Mouse (Mus musculus): Measurements from ENCODE around the gene Procr. TPM values are rescaled to one million over a fixed set of nuclear protein-coding genes. Genes with fewer than 3 reads are reported as not detected.

Gene Procr
- total RNA-seq, 2 experiments from 2014 or later = not detected

DNA sequence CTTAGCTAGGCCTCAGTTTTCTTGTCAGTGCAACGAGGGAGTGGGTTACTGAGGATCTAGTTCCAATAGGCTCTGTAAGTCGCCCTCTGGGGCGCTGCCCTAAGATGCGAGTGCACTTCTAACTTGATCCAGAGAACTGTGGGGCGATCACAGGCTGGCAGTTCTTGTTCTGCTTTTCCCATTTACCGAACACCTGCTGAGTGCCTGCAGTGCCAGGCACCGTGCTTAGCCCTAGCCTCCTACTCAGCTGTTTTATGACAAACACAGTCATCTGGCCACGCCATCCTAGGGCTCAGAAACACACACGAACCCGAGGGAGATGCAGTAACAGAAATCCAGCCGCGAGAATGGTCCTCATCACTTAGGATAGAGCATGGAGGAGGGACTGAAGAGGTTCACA, 42.0 kb downstream of the Procr start:
- no peak for ATAC-seq (replicated peaks; ENCODE audit: low FRiP score, low TSS enrichment, poor library complexity, severe bottlenecking)

DNA sequence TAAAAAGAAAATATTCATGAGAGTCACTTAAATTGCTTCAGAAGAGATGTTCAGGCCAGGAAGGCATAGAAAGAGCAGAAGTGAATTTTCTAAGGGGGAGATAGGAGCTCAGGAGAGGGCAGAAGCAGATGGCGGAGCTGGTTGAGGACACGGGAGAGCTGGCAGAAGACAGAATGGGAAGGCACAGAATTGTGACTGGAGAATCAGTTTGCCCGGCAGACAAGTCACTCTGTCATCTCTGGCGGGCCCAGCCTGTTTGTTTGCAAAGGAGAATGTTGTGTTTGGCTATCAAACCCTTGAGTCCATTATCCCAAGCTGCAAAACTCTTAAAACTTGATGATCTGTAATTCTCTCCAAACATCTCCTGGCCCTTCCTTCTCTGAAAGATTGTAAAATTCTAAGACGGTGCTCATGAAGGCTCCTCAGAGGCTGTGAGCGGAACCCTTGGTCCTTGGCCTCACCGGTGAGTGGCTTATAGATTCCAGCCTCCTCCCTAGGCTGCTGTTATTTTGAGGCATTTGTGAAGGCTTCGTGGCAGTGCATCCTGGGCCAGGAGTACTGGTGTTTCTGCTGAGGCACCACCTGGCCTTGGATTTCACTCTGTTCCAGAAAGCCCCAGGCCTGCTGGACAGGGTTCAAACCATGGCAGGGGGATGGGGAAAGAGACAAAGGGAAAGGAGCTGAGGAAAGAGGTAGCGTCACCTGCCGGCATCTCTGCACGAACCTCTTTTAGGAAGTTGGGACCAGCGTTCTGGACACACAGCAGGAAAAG, 43.9 kb downstream of the Procr start:
- ATAC-seq (replicated peaks; ENCODE audit: low FRiP score, low TSS enrichment, poor library complexity, severe bottlenecking) = no peak

DNA sequence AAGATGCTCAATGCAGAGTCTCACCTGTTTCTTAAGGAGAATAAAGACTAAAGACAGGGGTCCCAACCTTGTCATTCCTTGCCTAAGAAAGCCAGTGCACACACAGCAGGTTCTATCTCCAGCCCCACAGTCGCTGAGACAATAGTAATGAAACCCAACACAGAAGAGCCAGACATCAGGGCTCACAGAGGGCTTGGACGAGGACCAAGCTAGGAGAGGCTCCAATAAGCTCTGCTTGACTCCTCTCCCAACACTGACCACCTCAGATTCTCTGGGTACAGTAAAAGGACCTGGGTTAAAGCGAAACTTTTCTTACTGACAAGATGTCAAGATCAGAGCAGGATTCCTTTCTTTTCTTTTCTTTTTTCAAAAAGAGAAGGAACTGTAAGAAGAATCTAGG, 47.7 kb downstream of the Procr start:
- no peak for ATAC-seq (replicated peaks; ENCODE audit: low FRiP score, low TSS enrichment, poor library complexity, severe bottlenecking)

DNA sequence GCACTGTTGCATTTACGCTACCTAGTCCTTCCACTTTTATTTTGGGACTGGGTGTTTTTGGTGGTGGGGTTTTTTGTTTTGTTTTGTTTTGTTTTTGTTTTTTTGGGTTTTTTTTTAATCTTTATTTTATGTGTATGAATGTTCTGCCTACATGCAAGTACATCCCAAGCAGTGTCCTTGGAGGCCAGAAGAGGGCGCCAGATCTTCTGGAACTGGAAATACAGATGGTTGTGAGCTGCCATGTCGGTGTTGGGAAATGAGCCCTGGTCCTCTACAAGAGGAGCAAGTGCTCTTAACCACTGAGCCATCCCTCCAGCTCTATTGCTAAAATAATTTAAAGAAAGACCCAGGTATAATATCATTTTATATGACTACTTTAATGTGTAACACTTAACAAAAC, 51.8 kb downstream of the Procr start:
- no peak for ATAC-seq (replicated peaks; ENCODE audit: low FRiP score, low TSS enrichment, poor library complexity, severe bottlenecking)

DNA sequence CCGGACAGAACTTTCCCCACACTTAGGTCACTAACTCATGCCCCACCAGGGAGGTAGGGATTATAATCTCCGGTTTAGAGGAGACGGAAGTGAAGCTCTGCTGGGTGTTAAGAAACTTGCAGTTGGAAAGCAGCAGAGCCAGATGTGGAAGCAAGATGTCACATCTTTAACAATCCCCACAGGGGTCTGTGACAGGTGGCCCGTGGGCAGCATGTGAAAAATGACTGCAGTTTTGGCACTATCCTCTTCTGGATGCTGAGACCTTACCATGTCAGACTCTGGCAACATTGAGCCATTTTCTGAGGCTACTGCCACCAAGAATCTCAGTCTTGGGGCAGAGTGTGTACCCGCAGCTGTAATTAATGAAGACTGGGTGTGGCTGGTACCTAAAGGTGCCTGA, 53.1 kb downstream of the Procr start:
- ATAC-seq (replicated peaks; ENCODE audit: low FRiP score, low TSS enrichment, poor library complexity, severe bottlenecking) = no peak

Other genes starting within 250 kb of the Procr start
- 33.7 and 36.7 TPM in 2 replicates for gene Acss2, start 233.2 kb upstream of the Procr start, total RNA-seq (2014; fragmentation: Nextera tagmentation)
- gene Acss2, start 233.2 kb upstream of the Procr start, total RNA-seq (2017) = 27.4 and 37.7 TPM in 2 replicates
- gene Ggt7, start 232.9 kb upstream of the Procr start, total RNA-seq (2014; fragmentation: Nextera tagmentation) = not detected in 2 replicates
- not detected in 2 replicates for gene Ggt7, start 232.9 kb upstream of the Procr start, total RNA-seq (2017)
- 20.2 and 27.0 TPM in 2 replicates for gene Gss, start 158.3 kb upstream of the Procr start, total RNA-seq (2014; fragmentation: Nextera tagmentation)
- gene Gss, start 158.3 kb upstream of the Procr start, total RNA-seq (2017) = 18.9 and 23.2 TPM in 2 replicates
- gene Myh7b, start 139.9 kb upstream of the Procr start, total RNA-seq (2014; fragmentation: Nextera tagmentation) = not detected in 2 replicates
- not detected in 2 replicates for gene Myh7b, start 139.9 kb upstream of the Procr start, total RNA-seq (2017)
- gene Trpc4ap, start 58.7 kb upstream of the Procr start, total RNA-seq (2014; fragmentation: Nextera tagmentation) = 86.6 and 122 TPM in 2 replicates
- gene Trpc4ap, start 58.7 kb upstream of the Procr start, total RNA-seq (2017) = 45.2 and 61.0 TPM in 2 replicates
- 15.9 and 23.0 TPM in 2 replicates for gene Edem2, start 21.6 kb upstream of the Procr start, total RNA-seq (2014; fragmentation: Nextera tagmentation)
- gene Edem2, start 21.6 kb upstream of the Procr start, total RNA-seq (2017) = 10.1 and 14.7 TPM in 2 replicates
- not detected in 2 replicates for gene Gm17581, start 15.3 kb upstream of the Procr start, total RNA-seq (2014; fragmentation: Nextera tagmentation)
- not detected in 2 replicates for gene Gm17581, start 15.3 kb upstream of the Procr start, total RNA-seq (2017)
- gene Mmp24, start 24.2 kb downstream of the Procr start, total RNA-seq (2014; fragmentation: Nextera tagmentation) = not detected in 2 replicates
- 0.05 TPM in 1 of 2 replicates, not detected in the other for gene Mmp24, start 24.2 kb downstream of the Procr start, total RNA-seq (2017)
- 9.0 and 9.9 TPM in 2 replicates for gene BC029722, start 68.3 kb downstream of the Procr start, total RNA-seq (2014; fragmentation: Nextera tagmentation)
- 4.4 and 10.3 TPM in 2 replicates for gene BC029722, start 68.3 kb downstream of the Procr start, total RNA-seq (2017)
- 234 and 280 TPM in 2 replicates for gene Eif6, start 75.8 kb downstream of the Procr start, total RNA-seq (2014; fragmentation: Nextera tagmentation)
- 50.6 and 110 TPM in 2 replicates for gene Eif6, start 75.8 kb downstream of the Procr start, total RNA-seq (2017)
- gene Fam83c, start 83.7 kb downstream of the Procr start, total RNA-seq (2014; fragmentation: Nextera tagmentation) = not detected in 2 replicates
- not detected in 2 replicates for gene Fam83c, start 83.7 kb downstream of the Procr start, total RNA-seq (2017)
- 33.6 and 42.4 TPM in 2 replicates for gene Uqcc1, start 179.2 kb downstream of the Procr start, total RNA-seq (2014; fragmentation: Nextera tagmentation)
- 63.6 and 72.4 TPM in 2 replicates for gene Uqcc1, start 179.2 kb downstream of the Procr start, total RNA-seq (2017)
- gene Gm15557, start 189.6 kb downstream of the Procr start, total RNA-seq (2014; fragmentation: Nextera tagmentation) = not detected in 2 replicates
- not detected in 2 replicates for gene Gm15557, start 189.6 kb downstream of the Procr start, total RNA-seq (2017)
- gene Gdf5, start 194.2 kb downstream of the Procr start, total RNA-seq (2014; fragmentation: Nextera tagmentation) = not detected in 2 replicates
- not detected in 2 replicates for gene Gdf5, start 194.2 kb downstream of the Procr start, total RNA-seq (2017)
- gene Cep250, start 205.3 kb downstream of the Procr start, total RNA-seq (2014; fragmentation: Nextera tagmentation) = 22.0 and 26.1 TPM in 2 replicates
- gene Cep250, start 205.3 kb downstream of the Procr start, total RNA-seq (2017) = 23.9 and 27.9 TPM in 2 replicates